Mouse (Mus musculus) brown adipose tissue, adult 24 weeks (tissue): ENCODE data around the gene Pstpip1. TPM values are rescaled to one million over a fixed set of nuclear protein-coding genes. Genes with fewer than 3 reads are reported as not detected.

Experiments used
- H3K27ac ChIP-seq: fragments of 200-500 bp; replicated peaks from 2 replicates; pipeline ENCODE4 v1.5.1; 2012; ENCODE audit warnings: low read depth, mild to moderate bottlenecking, low read length
- H3K4me1 ChIP-seq: fragments of 200-500 bp; 2 replicates; pipeline ENCODE4 v1.6.1; 2012; ENCODE audit warnings: low read length, mixed read lengths; ENCODE audit not compliant: control insufficient read depth, insufficient read depth, insufficient read length
- H3K4me3 ChIP-seq: fragments of 200-500 bp; 2 replicates; pipeline ENCODE4 v1.5.1; 2012; ENCODE audit warnings: low read depth, mild to moderate bottlenecking, low read length, moderate library complexity; ENCODE audit not compliant: insufficient read depth
- polyA plus RNA-seq: library from polyadenylated mRNA; stranded (reverse); fragments of >200 nt; gene quantifications from 2 replicates; pipeline ENCODE4 v1.2.4, GENCODE M21; 2012; ENCODE audit not compliant: missing spikeins, insufficient read depth, insufficient read length

Gene Pstpip1
- 1.2 and 2.9 TPM in 2 replicates for polyA plus RNA-seq

DNA sequence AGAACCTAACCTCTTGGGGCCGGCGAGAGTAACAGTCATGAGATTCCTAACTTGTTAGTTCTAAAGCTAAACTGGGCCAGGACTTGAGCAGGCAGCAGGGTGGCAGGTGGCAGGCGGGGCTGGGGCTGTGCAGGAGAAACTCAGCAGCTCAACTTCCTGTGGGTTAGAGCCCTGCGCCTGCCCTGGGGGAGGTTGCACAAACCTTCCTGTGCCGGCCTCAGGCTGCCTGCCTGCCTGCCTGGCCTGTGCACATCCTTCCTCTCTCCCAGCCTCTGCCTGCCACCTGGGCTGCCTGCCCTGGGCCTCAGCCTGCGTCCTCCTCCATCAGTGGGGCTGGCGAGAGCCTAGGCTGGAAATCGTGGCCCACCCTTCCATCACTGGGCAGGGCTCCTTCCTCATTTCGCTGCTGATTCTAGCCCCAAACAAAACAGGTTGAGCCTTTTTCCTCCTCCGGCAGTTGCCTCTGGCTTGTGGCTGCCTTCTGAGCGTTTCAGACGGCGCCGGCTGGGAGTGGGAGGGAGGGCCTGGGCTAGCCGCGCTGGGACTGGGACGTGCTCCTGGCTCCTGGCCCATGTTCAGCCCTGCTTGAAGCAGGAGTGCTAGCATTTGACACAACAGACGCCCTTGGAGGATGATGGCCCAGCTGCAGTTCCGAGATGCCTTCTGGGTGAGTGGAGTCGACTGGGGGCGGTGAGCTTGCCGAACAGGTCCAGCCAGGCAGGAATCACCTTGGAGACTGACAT, at the start of gene Pstpip1:
TSS of gene Pstpip1 (plus strand) at position 185 of the 743 bp plus-strand sequence.
- Histone ChIP-seq H3K4me1 (no peaks in the 10 kb centered on the region), H3K4me3 (peak within 1 kb of the TSS; percentile 44), H3K27ac (0 out of 2 replicates have a peak within 1 kb of the TSS, but pooled peaks have one; percentile 3)

DNA sequence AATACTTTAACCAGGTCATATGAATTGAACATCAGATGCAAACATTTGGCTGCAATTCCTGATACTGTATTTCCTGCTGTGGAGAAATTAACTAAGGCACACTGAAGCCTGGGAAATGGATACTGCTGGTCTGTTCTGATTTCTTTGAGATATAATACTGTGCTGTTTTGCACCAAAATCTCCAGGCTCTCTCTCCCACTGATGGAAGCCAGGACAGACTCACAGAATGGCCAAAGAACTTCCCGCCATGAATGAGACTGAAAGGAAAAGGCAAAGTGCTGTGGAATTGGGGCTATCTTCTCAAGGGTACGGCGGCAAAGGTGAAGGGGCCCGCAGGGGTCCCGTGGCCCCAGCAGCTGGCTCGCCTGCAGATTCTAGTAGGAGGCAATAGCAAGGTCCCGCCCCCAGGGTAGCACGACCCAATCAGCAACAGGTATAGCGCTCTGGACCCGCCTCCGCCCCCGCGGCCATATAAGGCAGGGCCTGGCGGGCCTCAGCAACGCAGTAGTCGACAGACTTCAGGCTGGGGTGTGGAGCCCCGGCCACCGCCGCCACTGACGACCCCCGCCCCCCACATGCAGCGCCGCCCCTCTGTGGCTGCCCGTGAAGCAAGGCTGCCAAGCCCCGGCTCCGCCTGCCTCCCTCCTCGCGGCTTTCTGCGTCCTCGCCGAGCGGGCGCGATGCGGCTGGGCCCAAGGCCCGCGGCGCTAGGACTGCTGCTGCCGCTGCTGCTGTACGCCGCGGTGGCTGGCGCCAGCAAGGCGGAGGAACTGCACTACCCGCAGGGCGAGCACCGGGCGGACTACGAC, 48.2 kb upstream of the Pstpip1 start, which contains the start of gene Rcn2:
TSS of gene Rcn2 (plus strand) at position 474 of the 809 bp plus-strand sequence.
- Histone ChIP-seq H3K4me3 (peak within 1 kb of the TSS; percentile 87), H3K27ac (peak within 1 kb of the TSS; percentile 25; the same call in 1 of the 2 replicates), H3K4me1 (no peaks in the 10 kb centered on the region)

DNA sequence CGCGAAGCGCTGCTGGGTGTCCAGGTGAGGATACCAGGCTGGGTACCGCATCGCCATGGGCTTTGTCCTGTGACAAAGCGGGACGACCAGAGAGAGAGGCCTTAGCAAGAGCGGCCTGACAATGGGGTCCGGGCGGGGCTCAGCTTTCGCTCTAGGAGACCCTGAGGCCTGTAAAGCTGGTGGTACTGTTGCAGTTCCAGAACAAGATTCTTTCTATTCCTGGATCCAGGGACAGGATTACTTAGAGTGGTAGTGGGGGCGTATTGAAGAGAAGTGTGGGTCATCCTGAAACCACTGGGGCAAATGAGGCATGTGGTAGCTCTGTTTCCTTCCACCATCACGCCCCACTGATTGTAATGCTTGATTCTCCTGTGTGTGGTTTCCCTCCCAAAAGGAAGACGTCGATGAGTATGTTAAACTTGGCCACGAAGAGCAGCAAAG, 47.6 kb upstream of the Pstpip1 start:
- H3K4me1 ChIP-seq: no peaks in the 10 kb centered on the region
- H3K4me3 ChIP-seq: peak overlapping the region; percentile 87
- peak overlapping the region; percentile 25; the same call in 1 of the 2 replicates for H3K27ac ChIP-seq

DNA sequence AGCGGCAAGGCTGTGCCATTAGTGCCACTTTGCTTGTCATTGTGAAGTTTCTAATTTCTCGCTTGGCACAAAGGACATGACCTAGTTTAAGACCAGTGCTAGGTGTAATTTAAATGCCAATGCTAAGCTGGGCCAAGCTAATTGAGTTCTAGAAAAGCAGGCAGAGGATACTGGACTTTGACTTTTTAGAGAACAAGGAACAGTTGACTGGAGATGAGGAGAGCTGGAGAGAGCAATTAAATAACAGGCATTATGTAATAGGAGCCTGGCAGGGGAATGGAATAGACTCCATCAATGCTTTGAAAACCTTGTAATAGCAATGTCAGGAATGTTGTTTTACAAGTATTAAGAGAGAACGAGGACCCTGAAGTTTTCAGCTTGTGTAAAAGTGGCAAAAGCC, 36.0 kb upstream of the Pstpip1 start:
- H3K4me3 ChIP-seq: no peak overlapping the region
- no peak overlapping the region for H3K27ac ChIP-seq
- H3K4me1 ChIP-seq: no peaks in the 10 kb centered on the region

DNA sequence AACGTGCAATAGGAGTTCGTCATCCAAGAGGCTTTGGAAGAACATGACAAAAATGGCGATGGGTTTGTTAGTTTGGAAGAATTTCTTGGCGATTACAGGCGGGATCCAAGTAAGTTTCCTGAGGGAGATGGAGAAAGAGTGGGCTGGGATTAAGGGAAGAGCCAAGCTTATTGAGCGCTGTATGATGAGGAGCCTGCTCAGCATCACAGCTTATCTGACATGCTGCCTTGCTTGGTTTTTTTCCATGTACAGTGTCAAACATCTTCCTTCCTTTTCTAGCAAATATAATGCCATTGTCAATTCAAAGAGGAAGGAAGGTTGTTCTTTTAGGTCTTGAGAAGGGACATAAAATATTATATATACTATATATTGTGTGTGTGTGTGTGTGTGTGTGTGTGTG, 33.6 kb upstream of the Pstpip1 start:
- Histone ChIP-seq H3K4me1 (no peaks in the 10 kb centered on the region), H3K4me3 (no peak overlapping the region), H3K27ac (no peak overlapping the region)

DNA sequence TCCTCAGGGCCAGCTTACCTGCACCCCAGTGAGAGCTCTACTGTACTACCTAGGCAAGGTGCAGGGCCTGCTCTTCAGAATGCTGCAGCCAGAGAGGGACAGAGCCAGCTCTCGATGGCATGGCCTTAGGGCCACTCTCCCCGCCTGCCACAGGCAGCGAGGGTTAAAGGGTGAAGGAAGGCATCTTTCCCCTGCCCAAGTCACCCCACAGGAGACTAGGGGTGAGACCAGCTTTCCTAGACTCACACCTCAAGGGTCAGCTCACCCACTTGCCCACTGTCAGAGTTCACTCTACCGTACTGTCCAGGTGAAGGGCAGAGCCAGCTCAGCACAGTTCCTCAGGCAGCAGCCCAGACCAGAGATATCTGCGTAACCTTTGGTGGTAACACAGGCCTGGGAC, 27.4 kb upstream of the Pstpip1 start:
- Histone ChIP-seq H3K4me1 (no peaks in the 10 kb centered on the region), H3K4me3 (no peak overlapping the region), H3K27ac (no peak overlapping the region)

DNA sequence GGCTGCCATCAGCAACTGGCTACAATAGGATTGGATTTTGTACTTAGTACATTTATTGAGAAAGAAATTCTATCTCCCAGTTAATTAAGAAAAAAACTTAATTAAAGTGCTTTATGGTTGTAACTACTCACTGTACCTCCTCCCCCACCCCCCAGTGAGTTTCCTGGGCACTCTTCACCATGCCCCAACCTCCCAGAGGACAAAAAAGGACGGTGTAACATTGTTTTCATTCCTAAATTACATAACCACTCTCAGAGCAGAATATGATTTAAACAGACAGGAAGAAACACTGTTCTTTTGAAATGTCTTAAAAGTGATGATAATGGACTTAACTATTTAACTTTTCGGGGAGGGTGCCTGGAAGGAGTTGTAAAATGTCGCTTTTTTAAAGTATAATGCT, 24.8 kb upstream of the Pstpip1 start:
- Histone ChIP-seq H3K27ac (no peak overlapping the region), H3K4me3 (no peak overlapping the region), H3K4me1 (no peaks in the 10 kb centered on the region)

DNA sequence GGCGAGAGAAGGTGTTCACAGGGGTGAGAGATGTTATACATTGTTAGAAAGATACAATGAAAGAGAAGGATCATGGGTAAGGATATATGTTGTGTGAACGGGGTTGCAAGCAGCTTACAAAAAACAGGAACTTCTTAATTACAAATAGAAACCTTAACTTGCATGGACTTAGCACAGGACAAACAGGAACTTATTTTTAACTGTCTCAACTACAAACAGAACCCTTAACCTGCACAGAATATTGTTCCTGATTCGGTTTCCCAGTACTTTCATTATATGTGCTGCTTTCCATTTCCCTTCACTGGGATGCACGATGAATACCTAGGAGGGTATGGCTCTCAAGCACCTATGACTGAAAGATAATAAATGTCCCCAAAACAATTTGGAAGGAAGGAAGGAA, 21.8 kb upstream of the Pstpip1 start:
- Histone ChIP-seq H3K27ac (no peak overlapping the region), H3K4me3 (no peak overlapping the region), H3K4me1 (no peaks in the 10 kb centered on the region)

DNA sequence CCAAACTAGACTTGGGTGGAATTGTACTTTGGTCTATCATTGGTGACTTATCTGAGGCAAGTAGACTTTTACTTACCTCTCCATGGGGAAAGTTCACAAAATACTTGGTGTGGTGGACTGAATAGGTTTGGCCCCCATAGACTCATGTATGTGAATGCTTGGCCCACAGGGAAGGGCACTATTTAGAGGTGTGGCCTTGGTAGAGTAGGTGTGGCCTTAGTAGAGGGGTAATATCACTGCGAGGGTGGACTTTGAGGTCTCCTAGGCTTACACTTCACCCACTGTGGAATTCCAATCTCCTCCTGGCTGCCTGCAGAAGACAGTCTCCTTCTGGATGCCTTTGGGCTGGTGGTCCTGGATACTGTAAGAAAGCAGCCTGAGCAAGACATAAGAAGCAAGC, 21.1 kb upstream of the Pstpip1 start:
- no peak overlapping the region for H3K27ac ChIP-seq
- H3K4me3 ChIP-seq: no peak overlapping the region
- H3K4me1 ChIP-seq: no peaks in the 10 kb centered on the region

DNA sequence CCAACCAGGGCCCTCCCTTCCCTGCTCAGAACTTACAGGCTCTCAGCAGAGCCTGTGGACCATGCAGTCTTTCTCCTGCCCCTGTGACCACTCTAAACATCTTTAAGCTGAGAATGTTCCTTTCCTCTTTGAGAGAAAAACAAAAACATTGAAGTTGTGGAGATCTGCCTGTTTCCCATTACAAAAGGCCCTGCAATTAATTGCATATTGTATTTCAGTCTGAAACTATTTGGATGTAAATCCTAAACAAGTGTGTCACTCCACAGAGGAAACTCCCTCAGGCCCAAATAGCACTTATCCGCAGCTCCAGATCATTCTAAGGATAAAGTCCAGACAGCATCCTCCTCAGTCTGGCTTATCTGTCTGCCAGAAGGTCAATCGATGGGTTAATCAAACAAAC, 16.9 kb upstream of the Pstpip1 start:
- Histone ChIP-seq H3K4me3 (no peak overlapping the region), H3K4me1 (peaks cover 5% of the 10 kb centered on the region; the same call in 1 of the 2 replicates), H3K27ac (no peak overlapping the region)

DNA sequence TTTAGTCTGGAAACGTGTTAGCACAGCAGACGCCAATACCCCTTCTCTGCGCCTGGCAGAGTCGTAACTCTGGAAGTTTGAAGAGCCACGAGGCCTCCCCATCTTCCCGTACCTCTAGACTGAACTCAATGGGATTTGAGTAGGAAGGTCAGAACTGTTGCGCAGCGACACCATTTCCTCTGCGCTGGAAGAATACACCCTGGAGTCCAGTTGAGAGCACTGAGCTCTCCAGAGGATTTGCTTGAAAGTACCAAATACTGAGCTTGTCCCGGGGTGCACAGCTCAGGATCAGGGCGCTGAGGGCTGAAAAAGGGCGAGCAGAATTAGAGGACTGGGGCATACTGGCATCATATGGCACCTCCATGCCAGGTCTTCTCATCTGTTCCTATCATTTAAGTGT, 14.9 kb upstream of the Pstpip1 start:
- H3K4me1 ChIP-seq: peaks cover 5% of the 10 kb centered on the region; the same call in 1 of the 2 replicates
- H3K27ac ChIP-seq: peak overlapping the region; percentile 88
- no peak overlapping the region for H3K4me3 ChIP-seq

DNA sequence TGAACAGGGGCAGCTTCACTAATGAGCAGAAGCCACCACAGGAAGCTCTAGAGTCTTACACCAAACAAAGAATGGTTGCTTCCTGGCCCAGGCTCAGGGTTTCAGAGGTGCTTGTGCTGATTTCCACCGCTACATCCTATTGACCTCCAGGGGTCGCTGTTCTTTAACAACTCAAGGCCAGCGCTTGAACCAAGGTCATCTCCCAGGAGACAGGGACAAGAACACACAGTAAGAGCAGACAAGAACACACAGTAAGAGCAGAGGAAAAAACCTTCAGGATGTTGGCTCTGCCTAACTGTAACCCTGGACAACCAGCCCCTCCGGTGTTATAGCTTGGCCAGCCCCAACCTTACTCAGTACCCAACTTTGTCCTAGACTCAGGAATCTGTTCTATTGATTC, 14.5 kb upstream of the Pstpip1 start:
- H3K27ac ChIP-seq: peak overlapping the region; percentile 88
- peaks cover 5% of the 10 kb centered on the region; the same call in 1 of the 2 replicates for H3K4me1 ChIP-seq
- no peak overlapping the region for H3K4me3 ChIP-seq

DNA sequence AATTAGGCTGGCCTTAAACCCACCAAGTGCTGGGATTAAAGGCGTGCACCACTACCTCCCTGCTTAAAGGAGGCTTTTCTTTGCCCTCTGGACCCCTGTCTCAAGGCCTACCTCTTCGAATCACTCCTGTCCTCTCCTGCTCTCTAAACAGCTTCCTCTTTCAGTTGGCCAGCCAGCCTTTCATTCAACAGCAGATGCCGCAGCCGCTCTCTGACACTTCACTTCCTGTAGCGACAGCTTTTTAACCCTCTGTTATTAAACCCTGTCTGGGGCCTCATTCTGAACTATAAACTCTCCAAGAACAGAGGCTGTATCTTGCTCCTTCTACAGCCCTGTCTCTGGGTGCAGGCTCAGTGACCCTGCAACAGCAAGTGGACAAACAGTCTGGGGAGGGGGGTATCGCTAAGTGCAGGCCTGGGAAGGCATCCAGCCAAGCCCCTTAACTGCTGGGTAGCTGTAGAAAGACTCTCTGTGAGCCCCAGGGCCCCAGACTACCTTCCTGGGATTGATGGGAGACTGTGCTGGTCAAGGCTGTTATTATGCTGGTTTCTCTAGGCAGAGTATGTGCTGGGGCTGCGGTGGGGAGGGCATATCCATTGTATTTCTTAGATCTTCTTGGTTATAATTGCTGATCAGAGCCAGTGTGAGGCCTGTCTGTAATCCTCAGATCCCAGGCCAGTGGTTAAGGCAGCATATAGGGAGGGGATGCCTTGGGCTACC, 13.7 kb upstream of the Pstpip1 start:
- H3K27ac ChIP-seq: peak overlapping the region; percentile 37
- peaks cover 5% of the 10 kb centered on the region; the same call in 1 of the 2 replicates for H3K4me1 ChIP-seq

DNA sequence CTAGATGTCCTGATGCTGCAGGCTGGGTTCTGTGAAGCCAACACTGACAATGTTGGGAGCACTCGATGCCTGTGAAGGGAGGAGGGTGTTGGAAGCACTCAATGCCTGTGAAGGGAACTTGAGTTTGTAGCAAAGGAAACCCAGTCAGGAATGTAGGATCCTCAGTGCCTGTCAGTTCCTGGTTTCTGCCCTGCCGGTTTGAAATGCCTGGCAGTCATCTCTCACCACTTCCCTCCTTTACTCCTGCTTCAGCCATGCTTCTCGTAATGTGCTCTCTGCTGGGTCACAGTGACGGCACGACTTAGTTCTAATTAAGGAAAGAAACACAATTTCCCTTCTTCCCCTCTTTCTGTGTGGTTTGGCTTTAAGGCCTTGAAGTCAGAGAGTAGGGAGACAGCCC, 10.2 kb upstream of the Pstpip1 start:
- no peak overlapping the region for H3K27ac ChIP-seq
- H3K4me3 ChIP-seq: no peak overlapping the region
- H3K4me1 ChIP-seq: peaks cover 5% of the 10 kb centered on the region; the same call in 1 of the 2 replicates

More for the DNA sequence above, 13.7 kb upstream of the Pstpip1 start:
- H3K4me3 ChIP-seq: no peak overlapping the region

DNA sequence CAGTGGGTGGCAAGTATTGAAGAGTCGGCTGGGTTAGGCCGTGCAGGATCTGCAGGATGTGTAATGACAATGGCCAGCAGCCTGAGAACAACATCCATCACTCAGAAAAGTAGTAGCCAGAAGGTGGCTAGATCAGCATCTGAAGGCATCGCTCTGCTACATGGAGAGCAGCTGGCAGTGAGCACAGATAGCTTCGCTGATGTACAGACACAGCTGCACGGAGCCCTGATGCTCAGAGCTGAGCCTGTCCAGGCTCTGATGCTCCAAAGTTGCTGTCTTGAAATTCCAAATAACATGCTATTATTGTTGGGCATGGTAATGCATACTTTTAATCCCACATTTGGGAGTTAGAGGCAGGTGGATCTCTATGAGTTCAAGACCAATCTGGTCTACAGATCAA, 3.2 kb upstream of the Pstpip1 start:
- Histone ChIP-seq H3K27ac (no peak overlapping the region), H3K4me1 (no peaks in the 10 kb centered on the region)

More for the DNA sequence above, 3.2 kb upstream of the Pstpip1 start:
- no peak overlapping the region for H3K4me3 ChIP-seq
